Mouse (Mus musculus): Measurements from ENCODE around the gene Mctp2. TPM values are rescaled to one million over a fixed set of nuclear protein-coding genes. Genes with fewer than 3 reads are reported as not detected.

Mctp2 gene
- 6.8 TPM for polyA plus RNA-seq (2017; shearing (Covaris generic))

DNA sequence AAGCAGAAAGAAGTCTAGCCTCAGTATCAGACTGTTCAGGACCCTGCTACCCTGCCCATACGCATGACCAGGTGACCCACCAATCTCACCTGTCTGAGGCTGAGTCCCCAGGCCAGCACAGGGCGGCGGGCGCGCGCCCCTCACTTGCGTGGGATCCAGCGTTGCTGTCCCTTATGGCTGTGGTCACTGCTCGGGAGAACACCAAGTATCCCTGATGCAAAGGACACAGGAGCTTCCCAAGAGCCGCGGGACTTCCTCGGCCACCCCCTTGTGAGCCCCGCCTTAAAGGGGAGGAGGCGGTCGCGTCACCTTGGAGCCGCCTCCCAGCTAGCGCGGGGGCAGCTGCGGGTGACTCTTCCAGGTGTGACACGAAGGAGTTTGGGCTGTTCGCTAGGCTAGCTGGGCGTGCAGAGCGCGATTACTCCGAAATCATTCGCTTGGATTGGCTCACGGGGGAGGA lies at the start of gene Mctp2:
TSS of gene Mctp2 (minus strand) at position 227 of the 460 bp plus-strand sequence.

All from CD4-positive, CD25-positive, alpha-beta regulatory T cell, adult 9 weeks (primary cell).